Mouse (Mus musculus) ovary, postnatal 10 days (tissue): ENCODE data around the gene Cldn34b2.
"Not testable (repeated sequence)": the region's sequence is repeated elsewhere in the genome, so short reads cannot be mapped to it uniquely, and the experiment has no call there.

Experiments used
- DNase-seq: peaks from one replicate; pipeline ENCODE4 v3.0.0; 2022; ENCODE audit warnings: low spot score

The Cldn34b2 gene

GRCm38 (mm10) chrX:155128312-155128711, at the start of gene Cldn34b2:
Gene Cldn34b2 (minus strand): TSS chrX:155128412.
- not testable (repeated sequence) for DNase-seq

GRCm38 (mm10) chrX:155177640-155178039, 49.4 kb upstream of the Cldn34b2 start:
- DNase-seq: no peak

- no peak for DNase-seq
Observed at GRCm38 (mm10) chrX:155177230-155177629, 49.0 kb upstream of the Cldn34b2 start.

- no peak for DNase-seq
Observed at GRCm38 (mm10) chrX:155175568-155175967, 47.4 kb upstream of the Cldn34b2 start.

GRCm38 (mm10) chrX:155172310-155172709, 44.1 kb upstream of the Cldn34b2 start:
- DNase-seq: no peak

GRCm38 (mm10) chrX:155171754-155172153, 43.5 kb upstream of the Cldn34b2 start:
- DNase-seq: no peak

GRCm38 (mm10) chrX:155169886-155170285, 41.7 kb upstream of the Cldn34b2 start:
- DNase-seq: no peak

GRCm38 (mm10) chrX:155167667-155168066, 39.5 kb upstream of the Cldn34b2 start:
- DNase-seq: no peak

- DNase-seq: no peak
Observed at GRCm38 (mm10) chrX:155166313-155166712, 38.1 kb upstream of the Cldn34b2 start.

- DNase-seq: no peak
Observed at GRCm38 (mm10) chrX:155163553-155163952, 35.3 kb upstream of the Cldn34b2 start.

GRCm38 (mm10) chrX:155151868-155152267, 23.7 kb upstream of the Cldn34b2 start:
- DNase-seq: no peak

- DNase-seq: no peak
Observed at GRCm38 (mm10) chrX:155144718-155145117, 16.5 kb upstream of the Cldn34b2 start.

GRCm38 (mm10) chrX:155098024-155098423, 30.2 kb downstream of the Cldn34b2 start:
- no peak for DNase-seq

GRCm38 (mm10) chrX:155093566-155093965, 34.6 kb downstream of the Cldn34b2 start, which contains the start of gene Magea2:
Gene Magea2 (minus strand): TSS chrX:155093666.
- not testable (repeated sequence) for DNase-seq

GRCm38 (mm10) chrX:155089693-155090092, 38.5 kb downstream of the Cldn34b2 start, which contains the start of gene Magea1:
Gene Magea1 (minus strand): TSS chrX:155089793.
- DNase-seq: not testable (repeated sequence)
